Mouse (Mus musculus) cerebellum, adult 9-10 months (tissue): ENCODE results near the gene Gm8906.
"Not testable (repeated sequence)": the region's sequence is repeated elsewhere in the genome, so short reads cannot be mapped to it uniquely, and the experiment has no call there.

Experiments used
- DNase-seq: peaks from one replicate; pipeline ENCODE4 v3.0.0; 2022

Gm8906 gene

GRCm38 (mm10) chr5:11502385-11502784, at the start of gene Gm8906:
Gene Gm8906 (plus strand): TSS chr5:11502685.
- DNase-seq: not testable (repeated sequence)
